Mouse (Mus musculus) stomach, postnatal 0 days (tissue): ENCODE results near the gene Rag2.

Experiments used
- CTCF ChIP-seq: IDR thresholded peaks from 2 replicates; pipeline ENCODE4 v1.5.1; 2016; ENCODE audit warnings: antibody characterized with exemption, low read depth, mild to moderate bottlenecking, moderate library complexity
- EP300 ChIP-seq: optimal IDR thresholded peaks from 2 replicates; pipeline ENCODE3; 2016; ENCODE audit warnings: antibody characterized with exemption

- no peak for TF ChIP-seq CTCF
- no peak for TF ChIP-seq EP300
These were observed 507 bp upstream of the Rag2 start for GRCm38 (mm10) chr2:101624011-101624410.
